Mouse (Mus musculus): ENCODE results near the gene Ros1. TPM values are rescaled to one million over a fixed set of nuclear protein-coding genes. Genes with fewer than 3 reads are reported as not detected.

The Ros1 gene
- total RNA-seq, 1 experiment: 0.04 TPM

DNA sequence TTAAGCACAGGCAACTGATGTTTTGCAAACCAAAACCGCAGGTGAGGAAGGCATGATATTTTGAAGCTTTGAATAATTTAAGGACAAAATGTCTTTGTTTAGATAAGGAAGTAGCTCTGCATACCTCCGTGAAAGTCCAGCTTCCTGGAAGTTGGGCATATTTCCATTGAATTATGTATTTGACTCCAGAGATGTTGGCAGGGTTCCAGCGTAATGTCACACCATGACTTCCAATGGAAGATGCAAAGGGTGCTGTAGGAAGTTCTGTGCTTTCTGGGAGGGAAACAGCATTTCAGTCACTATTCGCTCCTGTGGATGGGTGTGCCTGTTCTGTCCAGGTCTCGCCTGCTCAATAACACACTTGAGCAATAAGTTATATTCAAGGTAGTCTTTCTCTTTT lies 25.2 kb downstream of the Ros1 start:
- Histone ChIP-seq H3K4me3 (ENCODE audit: insufficient read depth in 1 of 2, low read depth in 1 of 2, low read length in 2 of 2, poor library complexity in 1 of 2, severe bottlenecking in 1 of 2) (no peak overlapping the region), H3K9ac (ENCODE audit: insufficient read depth, low read depth, low read length, poor library complexity, severe bottlenecking) (no peak overlapping the region), H3K27ac (ENCODE audit: insufficient read depth, low read depth, low read length, poor library complexity, severe bottlenecking) (no peak overlapping the region), H3K4me1 (ENCODE audit: control insufficient read depth in 2 of 2, insufficient read depth in 2 of 2, low read length in 2 of 2, poor library complexity in 1 of 2) (no peaks in the 10 kb centered on the region), H3K9me3 (ENCODE audit: control insufficient read depth, insufficient read depth, low read depth, low read length) (no peaks in the 10 kb centered on the region), H3K36me3 (ENCODE audit: control insufficient read depth, insufficient read depth, low read length, poor library complexity, severe bottlenecking) (no peaks in the 10 kb centered on the region)
- TF ChIP-seq MAFK (IDR thresholded peaks at IDR 0.05; ENCODE audit: insufficient read depth, low read depth, low read length) (no peak), HCFC1 (IDR thresholded peaks at IDR 0.05; ENCODE audit: borderline replicate concordance, insufficient read depth, low read length) (no peak), CHD2 (IDR thresholded peaks at IDR 0.05; ENCODE audit: low read depth, low read length) (no peak), ZC3H11A (IDR thresholded peaks at IDR 0.05; ENCODE audit: borderline replicate concordance, low read depth, low read length) (no peak), ZNF384 (IDR thresholded peaks at IDR 0.05; ENCODE audit: low read depth, low read length) (no peak)
- in situ Hi-C loops (cut with MboI; ENCODE audit: low sequenced_read_pairs in 2 of 2, unreplicated experiment in 2 of 2): no loop called here
- DNase-seq (ENCODE audit: low read depth, low spot score): no peak

DNA sequence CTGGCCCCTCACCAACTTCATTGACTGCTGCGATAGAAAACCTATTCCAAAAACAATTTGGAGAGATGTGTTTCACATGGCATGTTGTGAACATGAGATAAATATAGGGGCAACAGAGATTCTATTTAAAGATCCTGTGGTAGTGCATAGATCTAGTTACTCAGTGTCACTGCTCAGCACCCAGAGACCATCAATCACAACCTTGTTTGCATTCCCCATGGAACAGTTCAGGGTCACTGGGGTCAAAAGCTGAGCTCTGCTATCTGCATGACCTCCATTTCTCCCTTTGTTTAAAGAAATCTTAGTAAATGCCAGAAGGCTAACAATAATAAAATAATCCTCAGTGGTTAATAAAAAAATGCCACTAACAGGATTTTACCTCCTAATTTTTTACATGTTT lies 29.7 kb downstream of the Ros1 start:
- H3K4me3 ChIP-seq (ENCODE audit: insufficient read depth in 1 of 2, low read depth in 1 of 2, low read length in 2 of 2, poor library complexity in 1 of 2, severe bottlenecking in 1 of 2): no peak overlapping the region
- H3K4me1 ChIP-seq (ENCODE audit: control insufficient read depth in 2 of 2, insufficient read depth in 2 of 2, low read length in 2 of 2, poor library complexity in 1 of 2): no peaks in the 10 kb centered on the region
- no peak for DNase-seq (ENCODE audit: low read depth, low spot score)
- no peak overlapping the region for H3K27ac ChIP-seq (ENCODE audit: insufficient read depth, low read depth, low read length, poor library complexity, severe bottlenecking)
- H3K9ac ChIP-seq (ENCODE audit: insufficient read depth, low read depth, low read length, poor library complexity, severe bottlenecking): no peak overlapping the region
- TF ChIP-seq MAFK (IDR thresholded peaks at IDR 0.05; ENCODE audit: insufficient read depth, low read depth, low read length) (no peak), CHD2 (IDR thresholded peaks at IDR 0.05; ENCODE audit: low read depth, low read length) (no peak), ZNF384 (IDR thresholded peaks at IDR 0.05; ENCODE audit: low read depth, low read length) (no peak), HCFC1 (IDR thresholded peaks at IDR 0.05; ENCODE audit: borderline replicate concordance, insufficient read depth, low read length) (no peak), ZC3H11A (IDR thresholded peaks at IDR 0.05; ENCODE audit: borderline replicate concordance, low read depth, low read length) (no peak)
- H3K9me3 ChIP-seq (ENCODE audit: control insufficient read depth, insufficient read depth, low read depth, low read length): no peaks in the 10 kb centered on the region
- in situ Hi-C loops (cut with MboI; ENCODE audit: low sequenced_read_pairs in 2 of 2, unreplicated experiment in 2 of 2): no loop called here
- H3K36me3 ChIP-seq (ENCODE audit: control insufficient read depth, insufficient read depth, low read length, poor library complexity, severe bottlenecking): no peaks in the 10 kb centered on the region

DNA sequence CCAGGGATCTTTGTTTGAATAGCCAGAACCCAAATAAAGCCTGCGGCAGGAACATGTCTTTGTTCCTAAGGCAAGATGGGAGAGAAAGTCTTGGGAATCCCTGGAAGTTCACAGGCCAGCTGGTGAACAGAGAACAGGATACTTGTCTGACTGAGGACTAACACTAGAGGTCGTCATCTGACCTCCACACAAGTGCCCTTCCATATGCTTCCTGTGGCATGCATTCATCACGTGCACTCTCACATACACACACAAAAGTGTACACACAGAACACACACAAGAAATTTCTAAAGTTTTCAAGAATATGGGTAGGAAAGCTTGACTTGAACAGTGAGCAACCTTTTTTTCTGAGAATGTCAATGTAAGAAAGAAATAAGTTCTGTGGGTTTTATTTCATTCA lies 34.4 kb downstream of the Ros1 start:
- Histone ChIP-seq H3K4me3 (ENCODE audit: insufficient read depth in 1 of 2, low read depth in 1 of 2, low read length in 2 of 2, poor library complexity in 1 of 2, severe bottlenecking in 1 of 2) (no peak overlapping the region), H3K36me3 (ENCODE audit: control insufficient read depth, insufficient read depth, low read length, poor library complexity, severe bottlenecking) (no peaks in the 10 kb centered on the region), H3K4me1 (ENCODE audit: control insufficient read depth in 2 of 2, insufficient read depth in 2 of 2, low read length in 2 of 2, poor library complexity in 1 of 2) (no peaks in the 10 kb centered on the region), H3K27ac (ENCODE audit: insufficient read depth, low read depth, low read length, poor library complexity, severe bottlenecking) (no peak overlapping the region), H3K9me3 (ENCODE audit: control insufficient read depth, insufficient read depth, low read depth, low read length) (no peaks in the 10 kb centered on the region), H3K9ac (ENCODE audit: insufficient read depth, low read depth, low read length, poor library complexity, severe bottlenecking) (no peak overlapping the region)
- DNase-seq (ENCODE audit: low read depth, low spot score): no peak
- in situ Hi-C loops (cut with MboI; ENCODE audit: low sequenced_read_pairs in 2 of 2, unreplicated experiment in 2 of 2): no loop called here
- TF ChIP-seq MAFK (IDR thresholded peaks at IDR 0.05; ENCODE audit: insufficient read depth, low read depth, low read length) (no peak), ZC3H11A (IDR thresholded peaks at IDR 0.05; ENCODE audit: borderline replicate concordance, low read depth, low read length) (no peak), CHD2 (IDR thresholded peaks at IDR 0.05; ENCODE audit: low read depth, low read length) (no peak)

DNA sequence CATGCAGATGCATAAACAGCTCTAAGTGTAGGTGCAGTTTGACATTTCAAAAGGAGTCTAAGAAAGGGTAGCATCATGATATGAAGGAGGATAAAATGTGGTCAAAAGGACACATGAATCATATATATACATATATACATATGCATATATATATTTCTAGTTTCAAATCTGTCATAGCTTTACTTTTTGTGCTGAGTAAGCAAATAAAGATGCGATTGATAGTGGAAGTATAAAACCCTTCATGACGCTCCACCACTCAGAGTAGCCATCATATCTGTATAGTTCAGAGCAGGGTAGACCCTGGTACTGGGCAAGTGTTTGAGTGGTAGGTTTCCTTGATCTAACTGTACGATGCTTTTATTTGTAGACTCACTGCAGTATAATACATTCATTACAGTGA lies 35.3 kb downstream of the Ros1 start:
- Histone ChIP-seq H3K27ac (ENCODE audit: insufficient read depth, low read depth, low read length, poor library complexity, severe bottlenecking) (no peak overlapping the region), H3K9me3 (ENCODE audit: control insufficient read depth, insufficient read depth, low read depth, low read length) (no peaks in the 10 kb centered on the region), H3K36me3 (ENCODE audit: control insufficient read depth, insufficient read depth, low read length, poor library complexity, severe bottlenecking) (no peaks in the 10 kb centered on the region), H3K4me3 (ENCODE audit: insufficient read depth in 1 of 2, low read depth in 1 of 2, low read length in 2 of 2, poor library complexity in 1 of 2, severe bottlenecking in 1 of 2) (no peak overlapping the region), H3K4me1 (ENCODE audit: control insufficient read depth in 2 of 2, insufficient read depth in 2 of 2, low read length in 2 of 2, poor library complexity in 1 of 2) (no peaks in the 10 kb centered on the region), H3K9ac (ENCODE audit: insufficient read depth, low read depth, low read length, poor library complexity, severe bottlenecking) (no peak overlapping the region)
- in situ Hi-C loops (cut with MboI; ENCODE audit: low sequenced_read_pairs in 2 of 2, unreplicated experiment in 2 of 2): no loop called here
- no peak for DNase-seq (ENCODE audit: low read depth, low spot score)
- peak; percentile 87 for TF ChIP-seq MAFK (IDR thresholded peaks at IDR 0.05; ENCODE audit: insufficient read depth, low read depth, low read length)
- TF ChIP-seq ZNF384 (IDR thresholded peaks at IDR 0.05; ENCODE audit: low read depth, low read length): no peak
- no peak for TF ChIP-seq HCFC1 (IDR thresholded peaks at IDR 0.05; ENCODE audit: borderline replicate concordance, insufficient read depth, low read length)

DNA sequence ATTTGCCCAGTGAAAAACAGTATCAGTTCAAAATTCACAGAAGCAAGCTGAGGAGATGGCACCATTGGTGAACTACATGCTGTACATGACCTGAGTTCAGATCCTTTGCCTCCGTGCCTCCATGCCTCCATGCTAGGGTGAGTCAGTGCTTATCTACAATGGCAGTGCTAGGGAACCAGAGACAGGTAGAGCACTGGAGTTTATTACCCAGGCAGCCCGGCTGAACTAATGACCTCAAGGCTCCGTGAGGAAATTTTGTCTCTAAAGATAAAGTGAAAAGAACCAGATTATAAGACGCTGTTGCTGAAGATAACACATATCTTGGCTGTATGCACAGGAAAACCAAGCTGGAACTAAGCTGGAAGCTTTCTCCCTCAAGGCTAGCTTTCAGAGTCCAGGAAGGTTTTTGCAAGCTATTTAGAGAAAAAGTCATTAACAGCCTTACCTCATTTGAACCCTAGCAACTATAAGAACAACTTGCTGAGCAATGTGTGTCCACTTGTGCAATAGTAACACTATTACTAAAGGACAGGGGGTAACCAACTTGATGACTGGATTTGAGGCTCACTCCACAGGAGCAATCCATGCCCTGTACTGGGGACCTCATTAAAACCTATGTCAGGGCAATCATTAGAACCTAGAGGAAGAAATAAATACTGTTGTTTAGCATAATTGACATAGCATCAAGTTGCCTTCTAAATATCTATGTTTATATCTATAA lies 61.5 kb downstream of the Ros1 start:
- Histone ChIP-seq H3K4me1 (ENCODE audit: control insufficient read depth in 2 of 2, insufficient read depth in 2 of 2, low read length in 2 of 2, poor library complexity in 1 of 2) (no peaks in the 10 kb centered on the region), H3K27ac (ENCODE audit: insufficient read depth, low read depth, low read length, poor library complexity, severe bottlenecking) (no peak overlapping the region), H3K9me3 (ENCODE audit: control insufficient read depth, insufficient read depth, low read depth, low read length) (no peaks in the 10 kb centered on the region), H3K9ac (ENCODE audit: insufficient read depth, low read depth, low read length, poor library complexity, severe bottlenecking) (no peak overlapping the region), H3K4me3 (ENCODE audit: insufficient read depth in 1 of 2, low read depth in 1 of 2, low read length in 2 of 2, poor library complexity in 1 of 2, severe bottlenecking in 1 of 2) (no peak overlapping the region), H3K36me3 (ENCODE audit: control insufficient read depth, insufficient read depth, low read length, poor library complexity, severe bottlenecking) (no peaks in the 10 kb centered on the region)
- no peak for DNase-seq (ENCODE audit: low read depth, low spot score)
- in situ Hi-C loops (cut with MboI; ENCODE audit: low sequenced_read_pairs in 2 of 2, unreplicated experiment in 2 of 2): loop anchor here in 1 of 2 experiments (25.0 kb wide), 1 partner anchor 254 kb away; the partner anchor contains the start of genes Gopc and Nepn
- TF ChIP-seq MAFK (IDR thresholded peaks at IDR 0.05; ENCODE audit: insufficient read depth, low read depth, low read length): no peak

Measured in ES-E14 (cell line).